Mouse (Mus musculus): ENCODE measurements around the gene Trappc2l. TPM values are rescaled to one million over a fixed set of nuclear protein-coding genes. Genes with fewer than 3 reads are reported as not detected.

Trappc2l gene
- polyA plus RNA-seq, 1 experiment from 2014 or later, result 59.8 TPM

DNA sequence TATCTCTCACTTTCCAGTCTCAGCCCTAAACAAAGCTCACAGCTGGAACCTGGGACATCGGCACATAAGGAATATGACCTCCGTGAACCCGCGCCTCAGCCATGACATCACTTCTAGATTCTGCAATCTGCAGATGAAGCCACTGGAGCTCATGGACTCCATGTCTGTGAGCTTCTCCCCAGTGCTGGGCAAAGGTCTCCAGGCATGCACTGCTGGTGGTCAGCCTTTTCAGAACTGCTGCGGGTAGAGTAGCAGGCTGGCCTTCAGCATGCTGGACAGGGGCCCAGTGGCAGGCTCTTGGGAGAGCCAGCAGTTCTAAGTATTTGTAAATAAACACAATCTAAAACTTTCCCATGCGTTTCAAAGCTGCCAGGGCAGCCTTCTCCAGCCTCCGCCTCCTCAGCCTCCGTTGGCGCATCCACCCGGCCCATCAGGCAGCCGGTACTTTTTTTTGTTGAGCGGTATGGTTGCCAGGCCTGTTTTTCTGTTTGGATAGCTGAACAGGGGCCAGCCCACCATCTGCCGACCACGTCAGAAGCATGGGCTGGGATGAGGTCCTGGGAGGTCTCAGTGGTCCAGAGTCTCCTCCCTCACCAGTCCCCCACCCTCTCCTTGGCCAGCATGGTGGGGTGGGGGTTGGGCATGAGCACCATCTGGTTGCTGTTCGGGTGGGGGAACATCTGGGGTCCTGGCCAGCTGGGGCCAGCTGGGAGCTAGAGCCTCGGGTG, 28.2 kb downstream of the Trappc2l start:
- Histone ChIP-seq H3K4me3 (ENCODE audit: low read length) (no peak overlapping the region), H3K27ac (ENCODE audit: low read depth, low read length) (no peak overlapping the region), H3K27me3 (ENCODE audit: control insufficient read depth, insufficient read depth, low read length) (no peaks in the 10 kb centered on the region), H3K4me2 (replicated peaks; ENCODE audit: low read depth, low read length) (no peak overlapping the region), H3K9me3 (ENCODE audit: control insufficient read depth, low read length) (no peaks in the 10 kb centered on the region), H3K9ac (ENCODE audit: low read depth, low read length) (no peak overlapping the region), H3K36me3 (ENCODE audit: control insufficient read depth, insufficient read depth, low read length) (no peaks in the 10 kb centered on the region), H3K4me1 (ENCODE audit: control insufficient read depth, insufficient read depth, low read length) (peaks cover 29% of the 10 kb centered on the region)
- ATAC-seq (ENCODE audit: low FRiP score, low TSS enrichment), result peak; percentile 40; the same call in 1 of the 2 replicates
- 31% methylated on average over 16 of the region's 16 CpGs for WGBS

DNA sequence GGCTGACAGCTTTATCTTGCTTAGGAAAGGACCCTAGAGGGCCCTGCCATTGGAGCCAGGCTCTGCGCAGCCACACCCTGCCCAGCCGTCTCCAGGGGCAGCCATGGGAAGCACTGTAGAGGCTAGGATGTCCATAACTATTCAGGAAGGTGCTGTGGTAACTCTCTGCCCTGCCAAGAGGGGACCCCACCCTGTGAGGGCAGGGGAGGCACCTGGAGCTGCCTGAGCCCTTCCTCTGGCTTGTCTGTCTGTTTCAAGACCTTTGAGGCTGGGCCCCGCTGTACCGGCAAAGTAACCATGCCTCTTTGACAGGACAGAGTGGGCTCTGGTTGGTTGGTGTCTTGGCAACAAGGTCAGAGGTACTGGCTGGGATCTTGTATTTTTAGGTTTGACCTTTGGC, 29.4 kb downstream of the Trappc2l start:
- no peak overlapping the region for H3K4me3 ChIP-seq (ENCODE audit: low read length)
- no peak for ATAC-seq (ENCODE audit: low FRiP score, low TSS enrichment)
- peaks cover 29% of the 10 kb centered on the region for H3K4me1 ChIP-seq (ENCODE audit: control insufficient read depth, insufficient read depth, low read length)
- H3K27ac ChIP-seq (ENCODE audit: low read depth, low read length), result no peak overlapping the region
- no peaks in the 10 kb centered on the region for H3K36me3 ChIP-seq (ENCODE audit: control insufficient read depth, insufficient read depth, low read length)
- no peak overlapping the region for H3K4me2 ChIP-seq (replicated peaks; ENCODE audit: low read depth, low read length)
- H3K27me3 ChIP-seq (ENCODE audit: control insufficient read depth, insufficient read depth, low read length), result no peaks in the 10 kb centered on the region
- WGBS, result 88% methylated on average over 4 of the region's 4 CpGs
- no peaks in the 10 kb centered on the region for H3K9me3 ChIP-seq (ENCODE audit: control insufficient read depth, low read length)
- H3K9ac ChIP-seq (ENCODE audit: low read depth, low read length), result no peak overlapping the region

DNA sequence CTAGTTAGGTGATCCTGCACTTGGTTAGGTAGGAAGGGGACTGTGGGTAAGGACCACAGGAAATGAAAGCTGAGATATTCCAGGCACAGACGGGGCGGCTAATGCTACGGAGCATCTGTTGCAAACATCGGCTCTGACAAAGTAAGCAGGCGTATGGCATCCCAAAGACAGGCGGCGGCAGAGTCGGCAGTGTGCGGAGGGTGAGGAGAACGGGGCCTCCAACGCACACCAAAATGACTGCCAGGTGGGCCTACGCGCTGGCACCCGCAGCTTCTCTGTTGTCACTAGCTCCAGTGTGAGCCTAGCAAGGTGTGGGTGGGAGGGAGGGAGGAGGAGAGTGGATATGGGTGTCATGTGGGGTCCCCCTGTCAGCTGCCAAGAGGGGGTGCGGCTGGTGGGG, 30.0 kb downstream of the Trappc2l start:
- no peak overlapping the region for H3K27ac ChIP-seq (ENCODE audit: low read depth, low read length)
- H3K4me1 ChIP-seq (ENCODE audit: control insufficient read depth, insufficient read depth, low read length), result peaks cover 26% of the 10 kb centered on the region
- ATAC-seq (ENCODE audit: low FRiP score, low TSS enrichment), result no peak
- 79% methylated on average over 15 of the region's 15 CpGs for WGBS
- no peak overlapping the region for H3K9ac ChIP-seq (ENCODE audit: low read depth, low read length)
- no peaks in the 10 kb centered on the region for H3K9me3 ChIP-seq (ENCODE audit: control insufficient read depth, low read length)
- H3K4me3 ChIP-seq (ENCODE audit: low read length), result no peak overlapping the region
- no peaks in the 10 kb centered on the region for H3K36me3 ChIP-seq (ENCODE audit: control insufficient read depth, insufficient read depth, low read length)
- no peak overlapping the region for H3K4me2 ChIP-seq (replicated peaks; ENCODE audit: low read depth, low read length)
- H3K27me3 ChIP-seq (ENCODE audit: control insufficient read depth, insufficient read depth, low read length), result no peaks in the 10 kb centered on the region

DNA sequence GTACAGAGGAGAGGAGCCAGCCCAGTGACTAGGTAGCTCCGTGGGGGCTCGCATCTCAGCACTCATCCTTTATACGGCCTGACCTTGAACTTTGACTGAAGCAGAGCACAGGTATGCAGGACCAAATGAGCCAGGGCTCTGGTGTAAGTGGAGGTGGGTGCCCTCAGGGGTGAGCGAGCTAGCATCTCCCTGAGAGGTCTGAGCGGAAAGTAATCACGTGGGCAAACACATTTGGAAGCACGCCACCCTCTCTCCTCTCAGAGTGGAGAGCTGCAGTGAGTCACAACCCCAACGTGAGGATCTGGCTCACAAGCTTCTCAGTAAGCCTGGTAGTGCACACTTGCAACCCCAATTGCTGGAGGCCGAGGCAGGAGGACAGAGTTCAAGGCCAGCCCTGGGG, 30.6 kb downstream of the Trappc2l start:
- Histone ChIP-seq H3K9ac (ENCODE audit: low read depth, low read length) (no peak overlapping the region), H3K4me1 (ENCODE audit: control insufficient read depth, insufficient read depth, low read length) (peaks cover 20% of the 10 kb centered on the region), H3K27ac (ENCODE audit: low read depth, low read length) (no peak overlapping the region), H3K27me3 (ENCODE audit: control insufficient read depth, insufficient read depth, low read length) (no peaks in the 10 kb centered on the region), H3K36me3 (ENCODE audit: control insufficient read depth, insufficient read depth, low read length) (no peaks in the 10 kb centered on the region), H3K4me3 (ENCODE audit: low read length) (no peak overlapping the region), H3K4me2 (replicated peaks; ENCODE audit: low read depth, low read length) (no peak overlapping the region), H3K9me3 (ENCODE audit: control insufficient read depth, low read length) (no peaks in the 10 kb centered on the region)
- no peak for ATAC-seq (ENCODE audit: low FRiP score, low TSS enrichment)
- WGBS, result 59% methylated on average over 9 of the region's 9 CpGs

DNA sequence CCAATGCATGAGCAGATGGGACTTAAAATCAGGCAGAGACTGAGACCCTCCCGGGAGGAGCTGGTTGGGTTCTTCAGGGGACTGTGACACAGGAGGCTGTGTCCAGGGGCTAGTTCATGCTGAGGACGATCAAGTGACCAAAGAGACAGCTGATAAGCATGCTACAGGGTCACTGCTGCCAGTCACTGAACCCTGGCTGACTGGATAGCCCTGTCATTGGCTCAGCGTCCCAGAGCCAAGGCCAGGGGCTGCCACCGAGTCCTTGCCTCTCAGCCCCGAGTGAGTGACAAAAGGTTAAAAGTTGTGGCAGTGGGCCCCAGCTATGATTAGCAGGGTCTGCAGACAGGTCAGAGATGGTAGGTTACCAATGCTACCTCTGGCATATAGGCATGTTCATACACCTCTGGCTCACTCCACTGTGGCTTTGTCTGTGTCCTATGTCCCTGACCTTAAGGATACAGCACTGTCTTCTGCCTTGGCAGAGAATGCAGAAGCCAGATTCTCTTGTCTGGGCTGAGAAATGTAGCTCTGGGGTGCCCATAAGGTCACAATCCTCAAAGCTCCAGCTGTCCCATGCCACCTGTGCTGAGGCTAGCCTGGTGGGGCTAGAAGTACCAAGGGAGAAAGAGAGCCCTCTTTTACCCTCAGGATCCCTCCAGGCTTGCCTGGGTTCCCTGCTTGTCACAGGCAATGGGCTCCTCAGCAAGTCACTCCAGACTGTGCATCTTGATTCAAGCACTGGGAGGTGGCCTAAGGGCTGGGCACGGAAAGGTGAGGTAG, 32.9 kb downstream of the Trappc2l start:
- WGBS, result 70% methylated on average over 6 of the region's 6 CpGs
- ATAC-seq (ENCODE audit: low FRiP score, low TSS enrichment), result no peak
- H3K27ac ChIP-seq (ENCODE audit: low read depth, low read length), result no peak overlapping the region
- no peaks in the 10 kb centered on the region for H3K9me3 ChIP-seq (ENCODE audit: control insufficient read depth, low read length)
- H3K4me2 ChIP-seq (replicated peaks; ENCODE audit: low read depth, low read length), result no peak overlapping the region
- H3K4me1 ChIP-seq (ENCODE audit: control insufficient read depth, insufficient read depth, low read length), result peaks cover 14% of the 10 kb centered on the region
- no peak overlapping the region for H3K9ac ChIP-seq (ENCODE audit: low read depth, low read length)
- no peaks in the 10 kb centered on the region for H3K36me3 ChIP-seq (ENCODE audit: control insufficient read depth, insufficient read depth, low read length)
- H3K27me3 ChIP-seq (ENCODE audit: control insufficient read depth, insufficient read depth, low read length), result no peaks in the 10 kb centered on the region
- H3K4me3 ChIP-seq (ENCODE audit: low read length), result no peak overlapping the region

DNA sequence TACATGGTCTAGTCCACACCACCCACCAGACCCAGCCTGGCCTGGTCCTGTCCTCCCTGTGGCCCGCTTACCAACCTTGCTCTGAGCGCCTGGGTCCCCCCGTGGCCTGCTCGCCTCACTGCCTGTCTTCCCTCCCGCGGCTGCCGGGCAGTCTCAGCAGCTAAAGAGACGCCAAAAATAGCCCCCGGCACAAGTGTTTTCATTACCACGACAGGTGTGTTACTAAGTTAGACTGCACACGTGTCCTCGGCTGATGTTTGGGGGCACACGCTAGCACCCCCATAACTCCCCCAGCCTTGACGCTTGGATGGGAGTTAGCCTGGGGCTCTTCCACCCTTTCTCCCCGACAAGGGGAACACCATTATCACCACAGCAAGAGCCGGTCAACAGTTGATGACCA, 34.9 kb downstream of the Trappc2l start:
- WGBS, result 88% methylated on average over 16 of the region's 16 CpGs
- Histone ChIP-seq H3K27ac (ENCODE audit: low read depth, low read length) (no peak overlapping the region), H3K4me2 (replicated peaks; ENCODE audit: low read depth, low read length) (no peak overlapping the region), H3K9me3 (ENCODE audit: control insufficient read depth, low read length) (no peaks in the 10 kb centered on the region), H3K4me1 (ENCODE audit: control insufficient read depth, insufficient read depth, low read length) (peaks cover 8% of the 10 kb centered on the region; the same call in 1 of the 2 replicates), H3K4me3 (ENCODE audit: low read length) (no peak overlapping the region), H3K36me3 (ENCODE audit: control insufficient read depth, insufficient read depth, low read length) (no peaks in the 10 kb centered on the region), H3K9ac (ENCODE audit: low read depth, low read length) (no peak overlapping the region), H3K27me3 (ENCODE audit: control insufficient read depth, insufficient read depth, low read length) (no peaks in the 10 kb centered on the region)
- no peak for ATAC-seq (ENCODE audit: low FRiP score, low TSS enrichment)

DNA sequence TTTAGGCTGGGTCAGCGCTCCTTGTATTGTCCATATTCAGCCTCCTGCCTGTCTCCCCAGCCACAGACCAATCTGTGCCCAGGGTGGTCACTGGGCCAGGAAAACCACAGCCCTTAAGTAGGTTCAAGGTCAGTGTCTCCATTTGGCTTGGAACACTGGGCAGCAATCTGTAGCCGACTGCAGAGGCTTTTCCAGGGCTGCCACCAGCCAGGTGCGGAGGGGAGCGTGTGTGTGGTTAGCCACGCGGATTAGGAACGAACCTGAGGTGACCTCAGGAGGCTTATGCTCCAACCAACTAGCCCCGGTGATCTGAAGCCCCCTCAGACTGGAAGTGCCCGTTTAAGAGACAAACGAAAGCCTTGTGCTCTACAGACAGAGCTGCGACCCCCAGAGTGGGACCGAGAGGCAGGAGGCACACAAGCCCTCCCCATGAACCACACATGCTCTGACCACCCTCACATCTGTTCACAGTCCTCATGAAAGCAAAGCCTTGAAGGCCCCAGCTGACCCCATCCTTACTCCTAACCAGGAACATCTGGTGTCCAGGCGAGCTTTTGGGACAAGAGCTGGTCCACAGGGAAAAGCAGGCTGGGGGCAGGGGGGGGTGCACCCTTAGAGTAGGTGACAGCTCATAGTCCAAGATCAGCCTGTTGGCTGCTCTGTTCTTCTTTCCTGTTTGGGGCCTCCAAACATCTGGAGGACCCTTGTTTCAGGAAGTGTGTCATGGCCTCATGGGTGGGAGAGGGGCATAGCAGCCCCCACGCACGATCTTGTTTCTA, 36.9 kb downstream of the Trappc2l start:
- peaks cover 5% of the 10 kb centered on the region; the same call in 1 of the 2 replicates for H3K4me1 ChIP-seq (ENCODE audit: control insufficient read depth, insufficient read depth, low read length)
- ATAC-seq (ENCODE audit: low FRiP score, low TSS enrichment), result no peak
- WGBS, result 53% methylated on average over 15 of the region's 15 CpGs
- H3K4me2 ChIP-seq (replicated peaks; ENCODE audit: low read depth, low read length), result no peak overlapping the region
- no peak overlapping the region for H3K4me3 ChIP-seq (ENCODE audit: low read length)
- no peaks in the 10 kb centered on the region for H3K27me3 ChIP-seq (ENCODE audit: control insufficient read depth, insufficient read depth, low read length)
- H3K27ac ChIP-seq (ENCODE audit: low read depth, low read length), result no peak overlapping the region
- H3K36me3 ChIP-seq (ENCODE audit: control insufficient read depth, insufficient read depth, low read length), result no peaks in the 10 kb centered on the region
- no peak overlapping the region for H3K9ac ChIP-seq (ENCODE audit: low read depth, low read length)
- H3K9me3 ChIP-seq (ENCODE audit: control insufficient read depth, low read length), result no peaks in the 10 kb centered on the region

DNA sequence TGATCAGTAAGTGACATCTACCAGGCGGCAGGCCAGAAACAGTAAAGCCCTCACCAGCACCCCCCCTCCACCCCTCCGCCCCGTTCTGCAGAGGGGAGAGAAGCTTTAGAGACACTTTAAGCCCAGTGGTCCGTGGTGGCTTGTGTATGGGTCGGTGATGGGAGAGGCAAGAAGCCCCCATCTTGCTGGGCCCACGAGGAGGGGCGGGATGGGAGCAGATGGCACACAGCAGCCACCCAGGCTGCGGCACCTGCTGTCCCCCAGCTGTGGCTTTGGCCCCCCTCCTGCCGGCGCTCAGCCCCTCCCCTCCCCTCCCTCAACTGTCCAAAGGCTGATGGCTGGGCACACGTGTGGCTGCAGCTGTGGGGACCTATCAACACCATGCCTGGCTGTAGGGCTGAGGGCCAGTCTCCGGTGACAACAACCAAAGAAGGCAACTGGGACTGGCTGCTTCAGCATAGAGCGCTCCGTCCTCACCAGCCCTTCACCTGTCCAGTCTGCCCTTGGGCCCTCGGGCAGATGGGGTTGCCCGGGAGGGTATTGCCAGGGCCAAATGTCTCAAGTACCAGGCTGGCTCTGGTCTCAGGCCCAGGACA, 40.0 kb downstream of the Trappc2l start:
- peaks cover 20% of the 10 kb centered on the region; the same call in 1 of the 2 replicates for H3K4me1 ChIP-seq (ENCODE audit: control insufficient read depth, insufficient read depth, low read length)
- no peaks in the 10 kb centered on the region for H3K9me3 ChIP-seq (ENCODE audit: control insufficient read depth, low read length)
- no peaks in the 10 kb centered on the region for H3K36me3 ChIP-seq (ENCODE audit: control insufficient read depth, insufficient read depth, low read length)
- H3K4me2 ChIP-seq (replicated peaks; ENCODE audit: low read depth, low read length), result no peak overlapping the region
- no peak for ATAC-seq (ENCODE audit: low FRiP score, low TSS enrichment)
- H3K27me3 ChIP-seq (ENCODE audit: control insufficient read depth, insufficient read depth, low read length), result no peaks in the 10 kb centered on the region
- no peak overlapping the region for H3K27ac ChIP-seq (ENCODE audit: low read depth, low read length)
- no peak overlapping the region for H3K9ac ChIP-seq (ENCODE audit: low read depth, low read length)
- 79% methylated on average over 16 of the region's 16 CpGs for WGBS
- no peak overlapping the region for H3K4me3 ChIP-seq (ENCODE audit: low read length)

Data from kidney, embryonic 14.5 days (tissue).